Mouse (Mus musculus) layer of hippocampus, adult 11-12 months (tissue): Measurements from ENCODE around the gene Agrp.
"Not testable (repeated sequence)": the region's sequence is repeated elsewhere in the genome, so short reads cannot be mapped to it uniquely, and the experiment has no call there.

ENCODE experiments used
- DNase-seq: peaks from one replicate; pipeline ENCODE4 v3.0.0; 2022; ENCODE audit warnings: low spot score

The Agrp gene

GRCm38 (mm10) chr8:105622421-105622920, 14.7 kb downstream of the Agrp start:
- peak; percentile 97 for DNase-seq

- DNase-seq, result peak; percentile 23
Measured at GRCm38 (mm10) chr8:105621841-105622240, 15.4 kb downstream of the Agrp start.

GRCm38 (mm10) chr8:105620946-105621720, 16.1 kb downstream of the Agrp start:
- DNase-seq, result peak; percentile 11

- DNase-seq, result no peak
Measured at GRCm38 (mm10) chr8:105620211-105620610, 17.0 kb downstream of the Agrp start.

GRCm38 (mm10) chr8:105618892-105619591, 18.2 kb downstream of the Agrp start:
- DNase-seq, result no peak

- no peak for DNase-seq
Measured at GRCm38 (mm10) chr8:105618279-105618634, 18.9 kb downstream of the Agrp start.

GRCm38 (mm10) chr8:105617451-105618278, 19.5 kb downstream of the Agrp start:
- DNase-seq, result no peak

GRCm38 (mm10) chr8:105615942-105616341, 21.3 kb downstream of the Agrp start:
- peak; percentile 68 for DNase-seq

GRCm38 (mm10) chr8:105613830-105614511, 23.2 kb downstream of the Agrp start:
- peak; percentile 24 for DNase-seq

- DNase-seq, result peak; percentile 30
Measured at GRCm38 (mm10) chr8:105613037-105613436, 24.2 kb downstream of the Agrp start.

GRCm38 (mm10) chr8:105611836-105612235, 25.4 kb downstream of the Agrp start:
- no peak for DNase-seq

GRCm38 (mm10) chr8:105609771-105610170, 27.4 kb downstream of the Agrp start:
- no peak for DNase-seq

- DNase-seq, result no peak
Measured at GRCm38 (mm10) chr8:105609355-105609754, 27.8 kb downstream of the Agrp start.

GRCm38 (mm10) chr8:105607684-105608083, 29.5 kb downstream of the Agrp start:
- DNase-seq, result peak; percentile 50

GRCm38 (mm10) chr8:105607062-105607461, 30.1 kb downstream of the Agrp start:
- DNase-seq, result no peak

GRCm38 (mm10) chr8:105606189-105607023, 30.8 kb downstream of the Agrp start:
- DNase-seq, result peak; percentile 82

- peak; percentile 39 for DNase-seq
Measured at GRCm38 (mm10) chr8:105605491-105606188, 31.6 kb downstream of the Agrp start.

- DNase-seq, result peak; percentile 74
Measured at GRCm38 (mm10) chr8:105604804-105605381, 32.3 kb downstream of the Agrp start, which contains the start of gene Ripor1. Gene Ripor1 (plus strand): TSS chr8:105605255.

- not testable (repeated sequence) for DNase-seq
Measured at GRCm38 (mm10) chr8:105602540-105602939, 34.7 kb downstream of the Agrp start.

- no peak for DNase-seq
Measured at GRCm38 (mm10) chr8:105601301-105601700, 35.9 kb downstream of the Agrp start.
